Mouse (Mus musculus): Measurements from ENCODE around the gene Hspe1.

GRCm38 (mm10) chr1:55130190-55130916, 42.4 kb downstream of the Hspe1 start:
- TF ChIP-seq USF1 (IDR thresholded peaks at IDR 0.05; ENCODE audit: low read depth) (no peak), CTCF (IDR thresholded peaks at IDR 0.05; ENCODE audit: control insufficient read depth, insufficient read depth, insufficient read length) (no peak), CEBPB (IDR thresholded peaks at IDR 0.05; ENCODE audit: low read depth) (no peak), MYOG (IDR thresholded peaks at IDR 0.05; ENCODE audit: control insufficient read depth, extremely low read depth, insufficient read length) (no peak), MAX (IDR thresholded peaks at IDR 0.05) (no peak), MYOD1 (IDR thresholded peaks at IDR 0.05; ENCODE audit: control insufficient read depth, insufficient read length, low read depth) (no peak), FOSL1 (IDR thresholded peaks at IDR 0.05; ENCODE audit: insufficient read depth, low read length, poor library complexity, severe bottlenecking) (no peak)

Data from C2C12 (cell line).